Mouse (Mus musculus) midbrain, embryonic 14.5 days (tissue): ENCODE results near the gene Olfr56. TPM values are rescaled to one million over a fixed set of nuclear protein-coding genes. Genes with fewer than 3 reads are reported as not detected.
"Not testable (repeated sequence)": the region's sequence is repeated elsewhere in the genome, so short reads cannot be mapped to it uniquely, and the experiment has no call there.

Experiments used
- ATAC-seq: fragments of 200-750 bp; cut with Nextera tagmentation; 2 replicates; pipeline ENCODE4 v1.8.0; 2017; ENCODE audit warnings: moderate number of reproducible peaks, moderate library complexity; ENCODE audit not compliant: low FRiP score, low TSS enrichment
- DNase-seq: peaks from one replicate; pipeline ENCODE4 v3.0.0-alpha.2; 2015
- H3K27ac ChIP-seq: fragments of 300-500 bp; sonication (generic); replicated peaks from 2 replicates; pipeline ENCODE4 v1.5.1; 2014; ENCODE audit warnings: mild to moderate bottlenecking, low read depth, low read length, moderate library complexity
- H3K27me3 ChIP-seq: fragments of 300-500 bp; sonication (generic); 2 replicates; pipeline ENCODE4 v1.6.1; 2014; ENCODE audit warnings: low read length, control low read depth, mixed read lengths; ENCODE audit not compliant: control insufficient read depth, insufficient read depth
- H3K36me3 ChIP-seq: fragments of 300-500 bp; sonication (generic); 2 replicates; pipeline ENCODE4 v1.6.1; 2014; ENCODE audit warnings: low read length, control low read depth; ENCODE audit not compliant: control insufficient read depth, insufficient read depth
- H3K4me1 ChIP-seq: fragments of 300-500 bp; sonication (generic); 2 replicates; pipeline ENCODE4 v1.6.1; 2014; ENCODE audit warnings: mild to moderate bottlenecking, antibody characterized with exemption, low read length, control low read depth; ENCODE audit not compliant: control insufficient read depth, insufficient read depth
- H3K4me2 ChIP-seq: fragments of 300-500 bp; sonication (generic); 2 replicates; pipeline ENCODE4 v1.6.1; 2014; ENCODE audit warnings: mild to moderate bottlenecking, low read length, moderate library complexity
- H3K4me3 ChIP-seq: fragments of 300-500 bp; sonication (generic); replicated peaks from 2 replicates; pipeline ENCODE4 v1.5.1; 2014; ENCODE audit warnings: low read depth, low read length
- H3K9ac ChIP-seq: fragments of 300-500 bp; sonication (generic); replicated peaks from 2 replicates; pipeline ENCODE4 v1.6.1; 2014; ENCODE audit warnings: mild to moderate bottlenecking, low read length, moderate library complexity
- H3K9me3 ChIP-seq: fragments of 300-500 bp; sonication (generic); 2 replicates; pipeline ENCODE4 v1.6.1; 2016; ENCODE audit warnings: low read length, control low read depth, mixed read lengths; ENCODE audit not compliant: control insufficient read depth
- WGBS: fragments of 180-500 bp; shearing (Covaris S2); extraction: QIAGEN DNeasy Blood & Tissue Kit; methylation state at CpG from one replicate; pipeline ENCODE4 v1.1.7; 2014; 5-methylcytosine and 5-hydroxymethylcytosine counted together
- polyA plus RNA-seq: library from polyadenylated mRNA; unstranded; fragments of >200 nt; fragmentation: Nextera tagmentation; extraction: Ambion mirVana; gene quantifications from 2 replicates; pipeline ENCODE4 v1.2.1, GENCODE M21; 2014

The Olfr56 gene
- polyA plus RNA-seq, 1 experiment from 2014 or later, result not detected

DNA sequence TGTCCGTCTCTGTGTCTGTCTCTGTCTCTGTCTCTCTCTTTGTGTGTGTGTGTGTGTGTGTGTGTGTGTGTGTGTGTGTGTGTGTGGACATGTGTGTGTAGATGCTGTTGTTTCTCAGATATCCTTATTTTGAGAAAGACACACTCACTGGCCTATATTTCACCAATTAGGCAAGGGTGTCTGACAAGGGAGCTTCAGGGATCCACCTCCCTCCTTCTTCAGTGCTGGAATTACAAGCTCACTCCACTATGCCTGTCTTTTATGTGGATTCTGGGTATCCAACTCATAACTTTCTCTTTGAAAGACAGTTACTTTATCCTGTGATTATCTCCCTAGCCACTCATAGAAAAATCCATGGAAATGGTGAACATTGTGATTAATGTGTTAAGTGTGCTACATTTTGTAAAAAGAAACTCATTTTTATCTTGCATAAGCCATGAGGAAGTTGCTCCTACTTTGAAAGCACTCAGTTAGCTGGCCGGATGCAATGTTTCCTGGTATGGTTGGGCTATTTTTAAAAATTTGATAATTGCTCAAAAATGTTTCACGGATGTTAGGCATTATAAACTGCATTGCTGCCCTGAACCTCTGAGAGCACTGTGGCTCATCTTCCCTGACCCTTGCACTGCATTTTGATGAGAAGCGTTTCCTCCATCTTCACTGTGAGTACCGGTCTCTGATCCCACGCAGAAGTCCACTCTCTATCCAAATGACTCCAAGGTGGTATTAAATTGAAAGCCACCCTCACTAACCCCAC lies 97.5 kb downstream of the Olfr56 start, which contains the start of gene Ifi47:
Gene Ifi47 (plus strand): TSS at position 587 of the 757 bp plus-strand sequence.
- not testable (repeated sequence) for H3K9ac ChIP-seq, ATAC-seq, H3K4me3 ChIP-seq, DNase-seq, H3K4me2 ChIP-seq, H3K4me1 ChIP-seq, H3K27me3 ChIP-seq, H3K27ac ChIP-seq, H3K36me3 ChIP-seq, H3K9me3 ChIP-seq
- 77% methylated on average over 6 of the region's 6 CpGs for WGBS

DNA sequence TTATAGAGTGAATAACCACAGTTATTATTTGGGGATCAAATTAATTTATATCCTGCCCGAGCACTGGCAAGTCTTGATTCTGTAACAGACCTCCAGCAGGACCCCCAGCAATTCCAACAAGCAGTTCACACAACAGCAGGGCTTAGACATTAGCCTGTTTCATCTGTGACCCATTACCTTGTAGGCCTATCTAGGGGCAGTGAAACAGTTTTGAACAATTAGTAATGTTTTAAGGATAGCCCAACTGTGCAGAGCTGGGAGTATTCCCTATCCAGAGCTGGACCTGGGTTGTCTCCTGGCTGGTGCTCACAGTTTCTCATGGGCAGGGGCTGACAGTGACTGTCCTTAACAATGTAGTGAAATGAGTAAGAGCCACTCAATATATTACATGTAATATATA lies 98.3 kb downstream of the Olfr56 start:
- 74% methylated on average over 1 of the region's 1 CpGs for WGBS
- Histone ChIP-seq H3K9ac (no peak overlapping the region), H3K4me2 (no peak overlapping the region), H3K9me3 (no peaks in the 10 kb centered on the region), H3K4me1 (no peaks in the 10 kb centered on the region), H3K4me3 (no peak overlapping the region), H3K27ac (no peak overlapping the region), H3K36me3 (no peaks in the 10 kb centered on the region), H3K27me3 (no peaks in the 10 kb centered on the region)
- DNase-seq, result no peak
- no peak for ATAC-seq

DNA sequence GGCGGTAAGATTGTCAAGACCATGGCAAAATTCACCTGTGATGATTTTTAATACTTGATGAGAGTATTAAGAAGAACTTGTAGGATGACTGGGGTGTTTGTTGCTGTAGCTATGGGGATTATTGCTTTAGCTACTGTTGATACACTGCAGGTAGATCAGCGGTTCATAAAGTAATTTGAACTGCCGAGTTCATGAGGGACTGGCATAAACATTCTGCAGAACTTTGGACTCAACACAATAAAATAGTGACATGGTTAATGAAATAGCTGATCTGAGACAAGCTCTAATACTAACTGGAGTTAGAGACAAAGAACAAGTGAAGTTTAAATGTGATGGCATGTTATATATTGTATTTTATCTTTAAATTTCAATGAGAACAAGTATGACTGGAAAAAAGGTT lies 100.0 kb downstream of the Olfr56 start:
- H3K27ac ChIP-seq, result no peak overlapping the region
- 93% methylated on average over 3 of the region's 3 CpGs for WGBS

DNA sequence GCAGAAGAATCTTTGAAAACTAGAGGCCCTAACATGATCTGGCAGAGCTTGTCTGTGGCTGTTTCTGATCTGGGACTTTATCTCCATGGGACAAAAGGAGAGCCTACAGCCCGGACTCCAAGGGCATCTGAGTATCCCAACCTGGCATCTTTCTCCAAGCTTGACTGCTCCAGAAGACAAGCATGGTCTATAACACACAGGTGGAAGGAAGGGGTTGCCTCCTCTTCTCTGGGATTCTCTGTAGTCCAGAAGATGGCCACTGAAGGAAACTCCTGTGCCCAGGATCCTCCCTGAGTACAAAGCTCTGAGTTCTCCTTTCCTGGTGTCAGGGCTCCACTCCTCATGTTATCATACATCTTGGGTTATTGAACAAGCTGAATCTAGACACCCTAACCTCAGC lies 101.9 kb downstream of the Olfr56 start:
- Histone ChIP-seq H3K4me1 (no peaks in the 10 kb centered on the region), H3K9me3 (no peaks in the 10 kb centered on the region), H3K36me3 (no peaks in the 10 kb centered on the region), H3K27me3 (no peaks in the 10 kb centered on the region), H3K27ac (no peak overlapping the region), H3K4me2 (no peak overlapping the region), H3K4me3 (no peak overlapping the region), H3K9ac (no peak overlapping the region)
- 79% methylated on average over 1 of the region's 1 CpGs for WGBS
- ATAC-seq, result no peak
- no peak for DNase-seq

More for the DNA sequence above, 100.0 kb downstream of the Olfr56 start:
- H3K9ac ChIP-seq, result no peak overlapping the region
- DNase-seq (no peak), ATAC-seq (no peak)
- no peaks in the 10 kb centered on the region for H3K36me3 ChIP-seq
- no peak overlapping the region for H3K4me2 ChIP-seq
- no peaks in the 10 kb centered on the region for H3K4me1 ChIP-seq
- no peak overlapping the region for H3K4me3 ChIP-seq
- no peaks in the 10 kb centered on the region for H3K9me3 ChIP-seq
- H3K27me3 ChIP-seq, result no peaks in the 10 kb centered on the region

DNA sequence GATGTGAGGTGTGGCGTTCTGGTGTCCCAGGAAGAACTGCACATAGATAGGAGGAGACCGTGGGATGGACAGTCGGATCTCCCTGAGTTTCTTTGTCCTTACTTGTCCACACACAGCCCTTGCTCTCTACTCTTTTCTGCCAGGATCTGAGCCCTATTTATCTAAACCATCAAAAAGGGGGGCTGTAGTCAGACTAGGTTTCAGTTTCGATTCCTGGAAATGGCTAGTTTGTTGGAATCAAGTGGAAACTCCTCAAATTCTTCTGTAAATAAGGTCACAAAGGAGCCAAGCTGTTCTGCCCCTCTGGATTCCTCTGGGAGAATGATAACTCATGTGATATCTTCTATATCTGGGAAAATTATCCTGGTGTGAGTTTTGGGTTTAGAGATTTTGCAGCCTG lies 102.7 kb downstream of the Olfr56 start:
- Histone ChIP-seq H3K9ac (no peak overlapping the region), H3K9me3 (no peaks in the 10 kb centered on the region), H3K4me1 (no peaks in the 10 kb centered on the region), H3K36me3 (no peaks in the 10 kb centered on the region), H3K4me2 (no peak overlapping the region), H3K27me3 (no peaks in the 10 kb centered on the region), H3K4me3 (no peak overlapping the region), H3K27ac (no peak overlapping the region)
- WGBS, result 87% methylated on average over 4 of the region's 4 CpGs
- no peak for ATAC-seq
- no peak for DNase-seq

DNA sequence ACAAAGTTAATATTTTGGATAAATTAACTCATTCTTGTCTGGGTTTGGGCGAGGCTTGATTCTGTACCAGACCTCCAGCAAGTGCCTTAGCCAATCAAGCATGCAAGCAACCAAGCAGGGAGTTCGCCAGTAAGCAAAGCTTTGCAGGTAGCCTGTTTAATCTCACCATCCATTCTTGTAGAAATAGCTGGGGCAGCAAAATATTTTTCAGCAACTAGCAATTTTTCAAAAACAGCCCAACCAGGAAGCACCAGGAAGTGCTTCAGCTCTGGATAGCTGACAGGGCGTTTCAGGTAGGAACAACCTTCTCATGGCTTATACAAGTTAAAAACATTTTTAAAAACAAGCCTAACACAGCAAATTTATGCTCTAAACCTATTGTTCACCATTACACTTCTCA lies 103.2 kb downstream of the Olfr56 start:
- no peaks in the 10 kb centered on the region for H3K4me1 ChIP-seq
- DNase-seq (no peak), ATAC-seq (no peak)
- no peak overlapping the region for H3K4me2 ChIP-seq
- no peak overlapping the region for H3K27ac ChIP-seq
- H3K9ac ChIP-seq, result no peak overlapping the region
- H3K27me3 ChIP-seq, result no peaks in the 10 kb centered on the region
- no peaks in the 10 kb centered on the region for H3K9me3 ChIP-seq
- no peaks in the 10 kb centered on the region for H3K36me3 ChIP-seq
- no peak overlapping the region for H3K4me3 ChIP-seq
- WGBS, result 78% methylated on average over 3 of the region's 3 CpGs

DNA sequence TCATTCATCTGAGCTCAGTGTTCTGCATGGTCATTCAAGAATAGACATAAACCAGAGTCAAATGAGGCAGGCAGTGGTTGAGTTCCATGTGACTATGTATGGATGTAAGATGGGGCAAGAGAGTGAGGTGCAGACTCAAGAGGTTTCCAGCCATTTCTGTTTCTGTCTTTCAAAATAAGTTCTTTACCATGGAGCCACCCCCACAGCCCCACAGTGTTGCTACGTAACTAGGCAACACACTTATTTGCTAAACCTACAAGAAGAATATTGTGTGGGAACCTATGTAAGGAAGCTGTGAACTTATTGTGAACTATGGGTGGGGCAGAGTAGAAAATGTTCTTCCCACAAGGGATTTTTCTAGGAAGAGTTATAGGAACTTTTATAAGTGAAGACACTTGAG lies 104.5 kb downstream of the Olfr56 start:
- 90% methylated on average over 1 of the region's 1 CpGs for WGBS
- Histone ChIP-seq H3K9ac (no peak overlapping the region), H3K4me3 (no peak overlapping the region), H3K4me1 (no peaks in the 10 kb centered on the region), H3K27ac (no peak overlapping the region), H3K4me2 (no peak overlapping the region), H3K9me3 (no peaks in the 10 kb centered on the region), H3K27me3 (no peaks in the 10 kb centered on the region), H3K36me3 (no peaks in the 10 kb centered on the region)
- ATAC-seq (no peak), DNase-seq (no peak)

DNA sequence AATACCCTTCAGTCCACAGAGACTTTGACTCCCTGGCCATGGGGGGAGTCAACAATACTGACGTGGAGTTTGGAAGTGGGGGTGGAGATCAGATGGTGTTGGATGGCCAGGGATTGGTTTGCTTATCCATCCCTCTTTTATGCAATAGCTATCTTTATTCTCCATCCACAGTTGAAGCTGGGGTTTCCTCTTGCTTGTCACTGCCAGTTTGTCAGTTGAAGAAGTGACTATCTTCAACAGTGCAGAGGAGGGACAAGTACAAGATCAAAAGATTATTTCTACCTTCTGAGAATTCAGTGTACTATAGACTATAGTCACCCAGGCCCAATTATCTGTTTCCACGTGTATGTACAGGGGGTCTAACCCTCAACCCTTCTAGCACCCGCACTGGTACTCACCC lies 105.1 kb downstream of the Olfr56 start:
- Histone ChIP-seq H3K9ac (no peak overlapping the region), H3K4me3 (no peak overlapping the region), H3K27ac (no peak overlapping the region), H3K27me3 (no peaks in the 10 kb centered on the region), H3K4me2 (no peak overlapping the region), H3K4me1 (no peaks in the 10 kb centered on the region), H3K36me3 (no peaks in the 10 kb centered on the region), H3K9me3 (no peaks in the 10 kb centered on the region)
- no peak for ATAC-seq
- WGBS, result 83% methylated on average over 3 of the region's 3 CpGs
- no peak for DNase-seq

DNA sequence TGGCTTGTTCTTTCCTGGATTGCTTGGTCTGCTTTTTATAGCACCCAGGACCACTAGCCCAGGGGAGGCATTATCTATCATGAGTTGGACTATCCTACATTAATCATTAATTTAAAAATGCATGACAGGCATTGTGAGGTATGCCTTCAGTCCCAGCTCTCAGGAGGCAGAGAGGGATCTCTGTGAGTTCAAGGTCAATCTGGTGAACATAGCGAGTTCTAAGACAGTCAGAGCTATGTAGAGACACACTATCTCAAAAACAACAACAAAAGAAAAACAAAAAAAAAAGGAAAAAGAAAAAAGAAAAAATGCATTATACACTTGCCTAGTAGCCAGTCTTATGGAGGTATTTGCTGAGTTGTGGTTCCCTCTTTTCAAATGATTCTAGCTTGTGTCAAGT lies 105.7 kb downstream of the Olfr56 start:
- H3K9me3 ChIP-seq, result no peaks in the 10 kb centered on the region
- no peaks in the 10 kb centered on the region for H3K4me1 ChIP-seq
- 89% methylated on average over 1 of the region's 1 CpGs for WGBS
- no peak overlapping the region for H3K4me3 ChIP-seq
- no peak overlapping the region for H3K9ac ChIP-seq
- H3K36me3 ChIP-seq, result no peaks in the 10 kb centered on the region
- no peak for DNase-seq
- ATAC-seq, result no peak
- no peak overlapping the region for H3K4me2 ChIP-seq
- H3K27me3 ChIP-seq, result no peaks in the 10 kb centered on the region
- no peak overlapping the region for H3K27ac ChIP-seq
